Mouse (Mus musculus) lung, adult 2 months (tissue): ENCODE results near the gene Gap43.

Experiments
- CTCF ChIP-seq: fragments of 200-500 bp; IDR thresholded peaks from 2 replicates; pipeline ENCODE4 v1.5.1; 2011; ENCODE audit warnings: mild to moderate bottlenecking, low read length, control low read depth; ENCODE audit not compliant: insufficient read depth
- POLR2A ChIP-seq: fragments of 200-500 bp; IDR thresholded peaks from 2 replicates; pipeline ENCODE4 v1.6.1; 2011; ENCODE audit warnings: low read depth, mild to moderate bottlenecking, control low read depth, low read length, borderline replicate concordance; ENCODE audit errors: extremely low read depth

GRCm38 (mm10) chr16:42338987-42339386 is 1.5 kb downstream of the Gap43 start:
- TF ChIP-seq CTCF (no peak), POLR2A (no peak)
